Mouse (Mus musculus) MEL (cell line): ENCODE results near the gene Ube2u. TPM values are rescaled to one million over a fixed set of nuclear protein-coding genes. Genes with fewer than 3 reads are reported as not detected.

ENCODE experiments used
- DNase-seq: peaks from one replicate; pipeline ENCODE4 v3.0.0; 2011; ENCODE audit warnings: low read depth, low spot score
- H3K27ac ChIP-seq: 2 replicates; pipeline ENCODE4 v1.5.1; 2012; ENCODE audit warnings: low read depth, mild to moderate bottlenecking, control low read depth, low read length, moderate library complexity; ENCODE audit not compliant: control insufficient read depth
- H3K27me3 ChIP-seq, 2 experiments: fragments of 150-350 bp in 1 of 2; sonication (generic) in 1 of 2; 2 replicates each; pipeline ENCODE4 v1.6.1; 2012; ENCODE audit warnings: low read length in 2 of 2, mild to moderate bottlenecking in 2 of 2, improper control_type of control experiment in 1 of 2, moderate library complexity in 1 of 2; ENCODE audit not compliant: insufficient read depth in 2 of 2, control insufficient read depth in 1 of 2
- H3K36me3 ChIP-seq, 2 experiments: 2 replicates each; pipeline ENCODE4 v1.6.1; 2012 to 2014; ENCODE audit warnings: low read length in 2 of 2, improper control_type of control experiment in 1 of 2, inconsistent platforms in 1 of 2, mild to moderate bottlenecking in 1 of 2; ENCODE audit not compliant: insufficient read depth in 2 of 2, control insufficient read depth in 1 of 2
- H3K4me1 ChIP-seq, 2 experiments: fragments of 150-350 bp in 1 of 2; sonication (generic) in 1 of 2; 2 replicates each; pipeline ENCODE4 v1.6.1; 2012; ENCODE audit warnings: low read length in 2 of 2, improper control_type of control experiment in 1 of 2, mild to moderate bottlenecking in 1 of 2; ENCODE audit not compliant: insufficient read depth in 2 of 2, control insufficient read depth in 1 of 2
- H3K4me3 ChIP-seq, 2 experiments: fragments of 150-350 bp in 1 of 2; sonication (generic) in 1 of 2; 2 replicates each; pipeline ENCODE4 v1.5.1; 2012; ENCODE audit warnings: low read depth in 2 of 2, low read length in 2 of 2, mild to moderate bottlenecking in 2 of 2, moderate library complexity in 2 of 2, control low read depth in 1 of 2, improper control_type of control experiment in 1 of 2; ENCODE audit not compliant: control insufficient read depth in 1 of 2, insufficient read depth in 1 of 2
- H3K79me2 ChIP-seq: 2 replicates; pipeline ENCODE4 v1.6.1; 2012; ENCODE audit warnings: mild to moderate bottlenecking, low read length, moderate library complexity; ENCODE audit not compliant: control insufficient read depth, poor library complexity, insufficient read depth
- H3K9ac ChIP-seq: 2 replicates; pipeline ENCODE4 v1.6.1; 2012; ENCODE audit warnings: low read depth, mild to moderate bottlenecking, control low read depth, low read length, moderate library complexity; ENCODE audit not compliant: control insufficient read depth, poor library complexity, severe bottlenecking
- H3K9me3 ChIP-seq: fragments of 150-350 bp; sonication (generic); replicated peaks from 2 replicates; pipeline ENCODE4 v1.6.1; 2012; ENCODE audit warnings: mild to moderate bottlenecking, low read length, improper control_type of control experiment, moderate library complexity; ENCODE audit not compliant: insufficient read depth
- BHLHE40 ChIP-seq: IDR thresholded peaks from 2 replicates; pipeline ENCODE4 v1.6.1; 2012; ENCODE audit warnings: low read depth, mild to moderate bottlenecking, inconsistent platforms, low read length, improper control_type of control experiment, borderline replicate concordance
- CHD1 ChIP-seq: IDR thresholded peaks from 2 replicates; pipeline ENCODE4 v1.6.1; 2012; ENCODE audit warnings: low read depth, mild to moderate bottlenecking, inconsistent platforms, low read length, improper control_type of control experiment
- CHD2 ChIP-seq: IDR thresholded peaks from 2 replicates; pipeline ENCODE4 v1.6.1; 2011; ENCODE audit warnings: low read length, improper control_type of control experiment
- E2F4 ChIP-seq: IDR thresholded peaks from 2 replicates; pipeline ENCODE4 v1.6.1; 2011; ENCODE audit warnings: low read depth, low read length, improper control_type of control experiment, borderline replicate concordance
- EP300 ChIP-seq, 2 experiments: IDR thresholded peaks; 2 replicates each; pipeline ENCODE4 v1.6.1; 2011; ENCODE audit warnings: improper control_type of control experiment in 2 of 2, low read length in 2 of 2, low read depth in 1 of 2, mild to moderate bottlenecking in 1 of 2
- GATA1 ChIP-seq: IDR thresholded peaks from 2 replicates; pipeline ENCODE4 v1.6.1; 2011; ENCODE audit warnings: low read depth, low read length, improper control_type of control experiment
- HCFC1 ChIP-seq: IDR thresholded peaks from 2 replicates; pipeline ENCODE4 v1.6.1; 2012; ENCODE audit warnings: low read depth, mild to moderate bottlenecking, inconsistent platforms, low read length, improper control_type of control experiment, moderate library complexity
- JUND ChIP-seq: IDR thresholded peaks from 2 replicates; pipeline ENCODE4 v1.6.1; 2011; ENCODE audit warnings: low read depth, mild to moderate bottlenecking, improper control_type of control experiment, low read length
- KAT2A ChIP-seq: conservative IDR thresholded peaks from 2 replicates; pipeline ENCODE4 v1.6.1; 2012; ENCODE audit warnings: low read depth, low read length, improper control_type of control experiment, inconsistent platforms
- MAZ ChIP-seq: IDR thresholded peaks from 2 replicates; pipeline ENCODE4 v1.6.1; 2012; ENCODE audit warnings: low read depth, mild to moderate bottlenecking, inconsistent platforms, low read length, improper control_type of control experiment
- MXI1 ChIP-seq: IDR thresholded peaks from 2 replicates; pipeline ENCODE4 v1.6.1; 2011; ENCODE audit warnings: mild to moderate bottlenecking, low read depth, low read length, improper control_type of control experiment
- MYB ChIP-seq: IDR thresholded peaks from 2 replicates; pipeline ENCODE4 v1.6.1; 2011; ENCODE audit warnings: mild to moderate bottlenecking, low read depth, low read length, improper control_type of control experiment
- MYC ChIP-seq: IDR thresholded peaks from 2 replicates; pipeline ENCODE4 v1.6.1; 2011; ENCODE audit warnings: low read depth, mild to moderate bottlenecking, low read length, improper control_type of control experiment, moderate library complexity
- POLR2A ChIP-seq, 2 experiments: IDR thresholded peaks; 2 replicates each; pipeline ENCODE4 v1.6.1; 2011 to 2012; ENCODE audit warnings: low read length in 2 of 2, mild to moderate bottlenecking in 2 of 2, control low read depth in 1 of 2, improper control_type of control experiment in 1 of 2, low read depth in 1 of 2, moderate library complexity in 1 of 2; ENCODE audit not compliant: control insufficient read depth in 1 of 2, insufficient read depth in 1 of 2, poor library complexity in 1 of 2
- POLR2AphosphoS2 ChIP-seq: IDR thresholded peaks from 2 replicates; pipeline ENCODE4 v1.6.1; 2011; ENCODE audit warnings: low read length, improper control_type of control experiment
- POLR2AphosphoS5 ChIP-seq: IDR thresholded peaks from 2 replicates; pipeline ENCODE4 v1.6.1; 2012; ENCODE audit warnings: low read depth, borderline replicate concordance, mild to moderate bottlenecking, inconsistent platforms, low read length, moderate library complexity, mixed read lengths
- RAD21 ChIP-seq: IDR thresholded peaks from 2 replicates; pipeline ENCODE4 v1.6.1; 2011; ENCODE audit warnings: mild to moderate bottlenecking, low read depth, low read length, improper control_type of control experiment
- RCOR1 ChIP-seq: IDR thresholded peaks from 2 replicates; pipeline ENCODE4 v1.6.1; 2012; ENCODE audit warnings: low read depth, mild to moderate bottlenecking, inconsistent platforms, low read length, improper control_type of control experiment
- SIN3A ChIP-seq: IDR thresholded peaks from 2 replicates; pipeline ENCODE4 v1.6.1; 2012; ENCODE audit warnings: low read length, improper control_type of control experiment, inconsistent platforms
- SMC3 ChIP-seq: IDR thresholded peaks from 2 replicates; pipeline ENCODE4 v1.6.1; 2011; ENCODE audit warnings: low read depth, low read length, improper control_type of control experiment
- TAL1 ChIP-seq: IDR thresholded peaks from 2 replicates; pipeline ENCODE4 v1.6.1; 2012; ENCODE audit warnings: mild to moderate bottlenecking, inconsistent platforms, low read length, moderate library complexity, mixed read lengths
- TBP ChIP-seq: IDR thresholded peaks from 2 replicates; pipeline ENCODE4 v1.8.0; 2011; ENCODE audit warnings: low read depth, low read length, improper control_type of control experiment
- UBTF ChIP-seq: IDR thresholded peaks from 2 replicates; pipeline ENCODE4 v1.6.1; 2012; ENCODE audit warnings: low read depth, mild to moderate bottlenecking, inconsistent platforms, low read length, improper control_type of control experiment, moderate library complexity, borderline replicate concordance; ENCODE audit not compliant: insufficient read depth
- USF1 ChIP-seq: IDR thresholded peaks from 2 replicates; pipeline ENCODE4 v1.6.1; 2014; ENCODE audit warnings: low read depth, mild to moderate bottlenecking, inconsistent platforms, low read length, improper control_type of control experiment, moderate library complexity
- ZKSCAN1 ChIP-seq: IDR thresholded peaks from 2 replicates; pipeline ENCODE4 v1.6.1; 2012; ENCODE audit warnings: low read depth, mild to moderate bottlenecking, inconsistent platforms, low read length, improper control_type of control experiment, moderate library complexity
- ZNF384 ChIP-seq: IDR thresholded peaks from 2 replicates; pipeline ENCODE4 v1.6.1; 2012; ENCODE audit warnings: low read depth, mild to moderate bottlenecking, inconsistent platforms, low read length, improper control_type of control experiment
- polyA plus RNA-seq, 2 experiments: library from polyadenylated mRNA; stranded (reverse) in 1 of 2; unstranded in 1 of 2; fragments of >175 nt in 1 of 2; fragments of >200 nt in 1 of 2; gene quantifications; 2 replicates each; pipeline versions ENCODE4 v1.2.1 to v1.2.4; 2012; ENCODE audit warnings: low replicate concordance in 2 of 2, low read depth in 1 of 2; ENCODE audit not compliant: insufficient read length in 2 of 2, insufficient read depth in 1 of 2, missing spikeins in 1 of 2
- total RNA-seq: library from RNA; depleted of rRNA; stranded (reverse); fragments of 300-350 nt; gene quantifications from 2 replicates; pipeline ENCODE4 v1.2.3, GENCODE M21; 2012

Gene Ube2u
- total and polyA plus RNA-seq, 3 experiments = not detected

DNA sequence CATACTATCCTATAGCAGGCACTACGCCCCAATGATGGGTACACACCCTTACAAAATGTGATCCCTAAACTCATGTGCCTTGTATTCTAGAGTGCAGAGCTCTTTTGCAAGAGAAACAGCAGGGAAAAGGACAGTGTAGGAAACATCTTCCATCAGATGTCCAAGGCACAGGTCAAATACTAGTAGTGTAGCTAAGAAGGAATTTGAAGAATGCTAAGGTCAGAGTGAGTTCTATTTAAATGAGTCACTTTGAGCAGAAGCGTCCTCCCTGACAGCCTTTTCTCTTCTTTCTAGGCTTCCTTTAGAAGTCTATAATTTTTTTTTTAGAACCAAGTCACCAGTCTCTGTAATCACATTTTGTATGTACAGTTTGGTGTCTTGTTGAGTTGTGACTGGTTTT, 39.0 kb downstream of the Ube2u start:
- H3K36me3 ChIP-seq = no peaks in the 10 kb centered on the region
- H3K4me1 ChIP-seq = no peaks in the 10 kb centered on the region
- no peaks in the 10 kb centered on the region for H3K27me3 ChIP-seq
- no peak overlapping the region for H3K27ac ChIP-seq
- H3K4me3 ChIP-seq = no peak overlapping the region
- no peaks in the 10 kb centered on the region for H3K9me3 ChIP-seq
- H3K9ac ChIP-seq = no peak overlapping the region
- no peak for DNase-seq
- H3K79me2 ChIP-seq = no peaks in the 10 kb centered on the region
- TF ChIP-seq ZNF384 (no peak), TAL1 (no peak), TBP (no peak), SIN3A (no peak), CHD1 (no peak), BHLHE40 (no peak), RCOR1 (no peak), POLR2A (IDR thresholded peaks at IDR 0.05; ENCODE audit: control insufficient read depth in 1 of 2, insufficient read depth in 1 of 2, low read depth in 1 of 2, low read length in 2 of 2, poor library complexity in 1 of 2) (no peak), MYB (no peak), MXI1 (no peak), USF1 (no peak), EP300 (IDR thresholded peaks at IDR 0.05; ENCODE audit: low read depth in 1 of 2, low read length in 2 of 2) (no peak), JUND (no peak), SMC3 (no peak), HCFC1 (no peak), MAZ (no peak)

DNA sequence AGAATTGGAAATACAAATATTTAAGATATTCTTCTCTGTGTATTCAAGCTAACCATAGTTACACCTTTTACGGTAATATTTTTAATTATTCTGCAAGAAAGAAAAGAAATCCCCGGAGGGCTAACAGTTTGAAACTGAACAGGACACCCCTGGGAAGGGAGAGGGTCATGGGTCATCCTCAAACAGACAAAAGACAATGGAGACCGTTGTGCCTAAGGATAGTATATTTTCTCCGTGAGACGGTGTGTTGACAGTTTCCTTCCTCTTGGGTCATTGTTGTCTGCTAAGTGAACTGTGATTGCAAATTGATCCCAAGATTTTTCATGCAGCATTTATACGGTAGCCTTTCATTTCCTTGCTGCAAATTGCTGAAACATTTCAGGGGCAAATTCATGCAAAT, 43.9 kb downstream of the Ube2u start:
- H3K9ac ChIP-seq = no peak overlapping the region
- no peaks in the 10 kb centered on the region for H3K79me2 ChIP-seq
- H3K27me3 ChIP-seq = no peaks in the 10 kb centered on the region
- DNase-seq = no peak
- H3K27ac ChIP-seq = no peak overlapping the region
- H3K4me3 ChIP-seq = no peak overlapping the region
- no peaks in the 10 kb centered on the region for H3K9me3 ChIP-seq
- H3K4me1 ChIP-seq = no peaks in the 10 kb centered on the region
- H3K36me3 ChIP-seq = no peaks in the 10 kb centered on the region
- TF ChIP-seq POLR2AphosphoS2 (no peak), RAD21 (no peak), MXI1 (no peak), POLR2AphosphoS5 (no peak), MYC (no peak), BHLHE40 (no peak), GATA1 (no peak), ZKSCAN1 (no peak), KAT2A (no peak), CHD2 (no peak), UBTF (no peak), E2F4 (no peak)
